Mouse (Mus musculus) CH12.LX (cell line): ENCODE measurements around the gene Slc12a6.

ENCODE experiments used
- POLR2A ChIP-seq: IDR thresholded peaks from 2 replicates; pipeline ENCODE4 v1.6.1; 2011; ENCODE audit warnings: low read depth, mild to moderate bottlenecking, improper control_type of control experiment, low read length
- USF1 ChIP-seq: IDR thresholded peaks from 2 replicates; pipeline ENCODE4 v1.6.1; 2014; ENCODE audit warnings: low read depth, mild to moderate bottlenecking, inconsistent platforms, low read length, improper control_type of control experiment
- ZC3H11A ChIP-seq: IDR thresholded peaks from 2 replicates; pipeline ENCODE4 v1.6.1; 2012; ENCODE audit warnings: low read depth, mild to moderate bottlenecking, inconsistent platforms, low read length, improper control_type of control experiment

- TF ChIP-seq ZC3H11A (no peak), USF1 (no peak), POLR2A (no peak)
Observed at GRCm38 (mm10) chr2:112359611-112360010, 94.0 kb downstream of the Slc12a6 start.
